Mouse (Mus musculus) T-cell, adult 2 months (primary cell): ENCODE measurements around the gene Tbca.

ENCODE experiments used
- DNase-seq: peaks from one replicate; pipeline ENCODE4 v3.0.0; 2022; ENCODE audit warnings: low spot score

Tbca gene

GRCm38 (mm10) chr13:94877991-94878745, 89.5 kb downstream of the Tbca start:
- no peak for DNase-seq

- no peak for DNase-seq
Measured at GRCm38 (mm10) chr13:94881201-94881600, 92.5 kb downstream of the Tbca start.

- no peak for DNase-seq
Measured at GRCm38 (mm10) chr13:94882221-94882620, 93.5 kb downstream of the Tbca start.

GRCm38 (mm10) chr13:94882711-94883145, 94.0 kb downstream of the Tbca start:
- no peak for DNase-seq

GRCm38 (mm10) chr13:94883163-94883965, 94.7 kb downstream of the Tbca start:
- no peak for DNase-seq

GRCm38 (mm10) chr13:94883966-94884960, 95.6 kb downstream of the Tbca start:
- DNase-seq: no peak

- no peak for DNase-seq
Measured at GRCm38 (mm10) chr13:94885291-94886235, 96.9 kb downstream of the Tbca start.
